Mouse (Mus musculus) bone marrow, adult 2 months (tissue): ENCODE measurements at regions not wholly inside any gene's neighbourhood (a gene's known extent, or its start where the extent isn't known, plus 50 kb on each side); places are given as distances from the start of the nearest gene placed in this dataset.

Experiments
- H3K27ac ChIP-seq: fragments of 200-500 bp; 2 replicates; pipeline ENCODE4 v1.5.1; 2012; ENCODE audit warnings: low read depth, mild to moderate bottlenecking, control low read depth, inconsistent platforms, low read length; ENCODE audit not compliant: control insufficient read depth, poor library complexity, insufficient read depth
- H3K4me1 ChIP-seq: fragments of 200-500 bp; 2 replicates; pipeline ENCODE4 v1.6.1; 2011; ENCODE audit warnings: low read length; ENCODE audit not compliant: control insufficient read depth, insufficient read depth
- H3K4me3 ChIP-seq: fragments of 200-500 bp; replicated peaks from 2 replicates; pipeline ENCODE3; 2011; ENCODE audit warnings: mild to moderate bottlenecking, low read depth, low read length, control low read depth; ENCODE audit not compliant: control insufficient read depth
- CTCF ChIP-seq: fragments of 200-500 bp; IDR thresholded peaks from 2 replicates; pipeline ENCODE4 v1.5.1; 2011; ENCODE audit warnings: low read length, control low read depth; ENCODE audit not compliant: control insufficient read depth, insufficient read depth
- POLR2A ChIP-seq: fragments of 200-500 bp; IDR thresholded peaks from 2 replicates; pipeline ENCODE4 v1.6.1; 2011; ENCODE audit warnings: low read depth, mild to moderate bottlenecking, control low read depth, low read length, borderline replicate concordance; ENCODE audit not compliant: control insufficient read depth
- WGBS: fragments of 180-500 bp; shearing (Covaris S2); methylation state at CpG from one replicate; pipeline ENCODE4 v1.1.7; 2018; 5-methylcytosine and 5-hydroxymethylcytosine counted together

GRCm38 (mm10) chr13:60267557-60267956, 90.4 kb upstream of the Gas1 start:
- H3K4me1 ChIP-seq, result no peaks in the 10 kb centered on the region
- TF ChIP-seq POLR2A (no peak), CTCF (no peak)
- H3K4me3 ChIP-seq, result no peak overlapping the region
- 2% methylated on average over 12 of the region's 12 CpGs for WGBS
- H3K27ac ChIP-seq, result no peak overlapping the region

GRCm38 (mm10) chr13:60268256-60268655, 91.1 kb upstream of the Gas1 start:
- no peak overlapping the region for H3K4me3 ChIP-seq
- WGBS, result 79% methylated on average over 11 of the region's 11 CpGs
- no peaks in the 10 kb centered on the region for H3K4me1 ChIP-seq
- TF ChIP-seq CTCF (no peak), POLR2A (no peak)
- no peak overlapping the region for H3K27ac ChIP-seq

- 58% methylated on average over 9 of the region's 9 CpGs for WGBS
- Histone ChIP-seq H3K4me3 (no peak overlapping the region), H3K4me1 (no peaks in the 10 kb centered on the region), H3K27ac (no peak overlapping the region)
- no peak for TF ChIP-seq CTCF
- TF ChIP-seq POLR2A, result no peak
Observed at GRCm38 (mm10) chr13:60269406-60269841, 92.3 kb upstream of the Gas1 start.

- TF ChIP-seq CTCF (no peak), POLR2A (no peak)
- H3K4me3 ChIP-seq, result no peak overlapping the region
- no peak overlapping the region for H3K27ac ChIP-seq
- H3K4me1 ChIP-seq, result no peaks in the 10 kb centered on the region
- 86% methylated on average over 5 of the region's 5 CpGs for WGBS
Observed at GRCm38 (mm10) chr13:60270526-60270925, 93.4 kb upstream of the Gas1 start.

GRCm38 (mm10) chr13:60273331-60273730, 96.2 kb upstream of the Gas1 start:
- TF ChIP-seq CTCF (no peak), POLR2A (no peak)

GRCm38 (mm10) chr13:60282543-60283251, 105.5 kb upstream of the Gas1 start:
- 58% methylated on average over 7 of the region's 7 CpGs for WGBS
- H3K4me1 ChIP-seq, result no peaks in the 10 kb centered on the region; the same call in 1 of the 2 replicates
- no peak overlapping the region for H3K27ac ChIP-seq
- no peak for TF ChIP-seq CTCF
- TF ChIP-seq POLR2A, result no peak
- no peak overlapping the region for H3K4me3 ChIP-seq

More at GRCm38 (mm10) chr13:60273331-60273730, 96.2 kb upstream of the Gas1 start:
- Histone ChIP-seq H3K4me1 (no peaks in the 10 kb centered on the region), H3K27ac (no peak overlapping the region), H3K4me3 (no peak overlapping the region)
- 82% methylated on average over 7 of the region's 7 CpGs for WGBS

- no peak for TF ChIP-seq CTCF
- TF ChIP-seq POLR2A, result no peak
- no peak overlapping the region for H3K27ac ChIP-seq
- 74% methylated on average over 11 of the region's 11 CpGs for WGBS
Observed at GRCm38 (mm10) chr13:60286525-60287224, 109.5 kb upstream of the Gas1 start.

GRCm38 (mm10) chr13:60289650-60290049, 112.5 kb upstream of the Gas1 start:
- TF ChIP-seq POLR2A (no peak), CTCF (no peak)
- no peak overlapping the region for H3K4me3 ChIP-seq
- no peak overlapping the region for H3K27ac ChIP-seq
- no peaks in the 10 kb centered on the region; the same call in none of the 2 replicates for H3K4me1 ChIP-seq
- WGBS, result 52% methylated on average over 3 of the region's 3 CpGs

More at GRCm38 (mm10) chr13:60286525-60287224, 109.5 kb upstream of the Gas1 start:
- no peaks in the 10 kb centered on the region; the same call in 1 of the 2 replicates for H3K4me1 ChIP-seq
- no peak overlapping the region for H3K4me3 ChIP-seq
